Comparison of ENCODE assay signal across 1 mouse cellular context in the genomic region with DNA sequence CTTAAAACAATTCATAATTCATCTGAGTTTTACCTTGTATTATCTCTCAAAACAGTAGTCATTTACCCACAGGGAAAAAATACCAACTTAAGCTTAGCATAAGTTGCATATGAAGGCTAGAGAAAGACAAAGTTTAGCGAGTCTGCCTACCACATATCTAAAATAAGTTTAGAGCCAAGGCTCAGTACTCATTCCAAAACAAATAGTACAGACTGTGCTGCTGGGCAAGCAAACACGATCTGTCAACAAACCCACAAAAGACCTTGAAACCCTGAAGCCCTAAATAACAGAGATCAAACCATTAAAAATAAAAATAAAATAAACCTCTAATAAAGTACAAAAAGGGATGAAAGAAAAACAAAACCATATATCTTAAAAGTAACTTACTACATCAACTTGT.
TF ChIP-seq lines count a peak whose summit lies in the region.

No protein-coding gene starts in this region.

TF ChIP-seq in myocyte, 11 proteins besides CTCF, POLR2A, EP300 and RAD21:
- no peak for TF ChIP-seq SRF (IDR thresholded peaks at IDR 0.05; ENCODE audit: control insufficient read depth, insufficient read length, low read depth)
- no peak for TF ChIP-seq MAX (IDR thresholded peaks at IDR 0.05; ENCODE audit: low read depth)
